Comparison of ENCODE assay signal across 8 mouse cellular contexts in genomic region chr9:25317827-25318505, GRCm38 (mm10).
A peak's percentile ranks its signal among the peaks of the same experiment; 100 is the strongest.
DNase-seq lines count a peak whose midpoint lies in the region; ATAC-seq lines count a peak whose summit lies in the region.

No protein-coding gene starts in this region.

- no peaks in the 10 kb centered on the region for H3K27me3 ChIP-seq in heart, embryonic 11.5 days (ENCODE audit: control insufficient read depth, insufficient read depth, low read length)
- H3K27me3 ChIP-seq in forebrain, embryonic 15.5 days = no peaks in the 10 kb centered on the region
- no peaks in the 10 kb centered on the region for H3K27me3 ChIP-seq in hindbrain, embryonic 14.5 days (ENCODE audit: control insufficient read depth, insufficient read depth, low read length)

- H3K4me1 ChIP-seq in heart, embryonic 11.5 days (ENCODE audit: control insufficient read depth, insufficient read depth, low read length) = peaks cover 4% of the 10 kb centered on the region; the same call in 1 of the 2 replicates
- H3K4me1 ChIP-seq in forebrain, embryonic 15.5 days = no peaks in the 10 kb centered on the region
- H3K4me1 ChIP-seq in hindbrain, embryonic 14.5 days (replicated peaks; ENCODE audit: control insufficient read depth, insufficient read depth, low read length) = no peaks in the 10 kb centered on the region

- no peak overlapping the region for H3K4me2 ChIP-seq in heart, embryonic 11.5 days
- H3K4me2 ChIP-seq in forebrain, embryonic 15.5 days (replicated peaks) = no peak overlapping the region
- H3K4me2 ChIP-seq in hindbrain, embryonic 14.5 days (replicated peaks) = no peak overlapping the region

- no peak for ATAC-seq in heart, embryonic 11.5 days (replicated peaks; ENCODE audit: insufficient number of reproducible peaks, low FRiP score, low TSS enrichment)
- peak; percentile 84 for ATAC-seq in forebrain, embryonic 15.5 days (replicated peaks)
- ATAC-seq in hindbrain, embryonic 14.5 days (ENCODE audit: low FRiP score) = peak; percentile 86

- no peaks in the 10 kb centered on the region for H3K9me3 ChIP-seq in heart, embryonic 11.5 days (replicated peaks; ENCODE audit: control insufficient read depth, low read length)
- no peaks in the 10 kb centered on the region for H3K9me3 ChIP-seq in forebrain, embryonic 15.5 days
- H3K9me3 ChIP-seq in hindbrain, embryonic 14.5 days (ENCODE audit: control insufficient read depth, low read length) = no peaks in the 10 kb centered on the region

- no peak overlapping the region for H3K9ac ChIP-seq in heart, embryonic 11.5 days (ENCODE audit: low read depth, low read length)
- no peak overlapping the region for H3K9ac ChIP-seq in forebrain, embryonic 15.5 days (replicated peaks)
- H3K9ac ChIP-seq in hindbrain, embryonic 14.5 days = no peak overlapping the region

- no peaks in the 10 kb centered on the region for H3K36me3 ChIP-seq in heart, embryonic 11.5 days (ENCODE audit: control insufficient read depth, insufficient read depth, low read length)
- no peaks in the 10 kb centered on the region for H3K36me3 ChIP-seq in forebrain, embryonic 15.5 days
- H3K36me3 ChIP-seq in hindbrain, embryonic 14.5 days (replicated peaks; ENCODE audit: control insufficient read depth, insufficient read depth) = no peaks in the 10 kb centered on the region

- WGBS in heart, embryonic 11.5 days (ENCODE audit: insufficient replicate concordance) = 60% methylated on average over 4 of the region's 4 CpGs
- WGBS in forebrain, embryonic 15.5 days = 70% methylated on average over 4 of the region's 4 CpGs
- WGBS in hindbrain, embryonic 14.5 days = 67% methylated on average over 4 of the region's 4 CpGs

- H3K4me3 ChIP-seq in heart, embryonic 11.5 days (ENCODE audit: low read depth, low read length) = no peak overlapping the region
- no peak overlapping the region for H3K4me3 ChIP-seq in forebrain, embryonic 15.5 days
- no peak overlapping the region for H3K4me3 ChIP-seq in hindbrain, embryonic 14.5 days (replicated peaks; ENCODE audit: low read length)

- DNase-seq in heart, adult 11 months = peak; percentile 94
- DNase-seq in cerebellum, adult 11-12 months = peak; percentile 14
- DNase-seq in hindbrain, embryonic 14.5 days (ENCODE audit: low spot score) = peak; percentile 69
- DNase-seq in layer of hippocampus, adult 9-11 months = peak; percentile 63
- DNase-seq in lung, postnatal 36 days = peak; percentile 63
- DNase-seq in right cerebral cortex, postnatal 14 days = peak; percentile 68

- H3K27ac ChIP-seq in heart, embryonic 11.5 days (ENCODE audit: low read depth, low read length) = no peak overlapping the region
- no peak overlapping the region for H3K27ac ChIP-seq in forebrain, embryonic 15.5 days (replicated peaks)
- H3K27ac ChIP-seq in hindbrain, embryonic 14.5 days = no peak overlapping the region

Comparison
In these comparisons a context has a peak if more than half of its experiments do, and no peak if none do; other contexts are left out.
1. DNase-seq: peak in every context shown above with its lines; median percentile 94 in heart, adult 11 months; 69 in hindbrain, embryonic 14.5 days; 68 in right cerebral cortex, postnatal 14 days; 63 in layer of hippocampus, adult 9-11 months; 63 in lung, postnatal 36 days; 14 in cerebellum, adult 11-12 months.